Mouse (Mus musculus) bone marrow, adult 2 months (tissue): ENCODE measurements around the gene Nfkbia. TPM values are rescaled to one million over a fixed set of nuclear protein-coding genes. Genes with fewer than 3 reads are reported as not detected.

ENCODE experiments used
- H3K27ac ChIP-seq: fragments of 200-500 bp; 2 replicates; pipeline ENCODE4 v1.5.1; 2012; ENCODE audit warnings: low read depth, mild to moderate bottlenecking, control low read depth, inconsistent platforms, low read length; ENCODE audit not compliant: control insufficient read depth, poor library complexity, insufficient read depth
- H3K4me1 ChIP-seq: fragments of 200-500 bp; 2 replicates; pipeline ENCODE4 v1.6.1; 2011; ENCODE audit warnings: low read length; ENCODE audit not compliant: control insufficient read depth, insufficient read depth
- H3K4me3 ChIP-seq: fragments of 200-500 bp; replicated peaks from 2 replicates; pipeline ENCODE3; 2011; ENCODE audit warnings: mild to moderate bottlenecking, low read depth, low read length, control low read depth; ENCODE audit not compliant: control insufficient read depth
- CTCF ChIP-seq: fragments of 200-500 bp; IDR thresholded peaks from 2 replicates; pipeline ENCODE4 v1.5.1; 2011; ENCODE audit warnings: low read length, control low read depth; ENCODE audit not compliant: control insufficient read depth, insufficient read depth
- POLR2A ChIP-seq: fragments of 200-500 bp; IDR thresholded peaks from 2 replicates; pipeline ENCODE4 v1.6.1; 2011; ENCODE audit warnings: low read depth, mild to moderate bottlenecking, control low read depth, low read length, borderline replicate concordance; ENCODE audit not compliant: control insufficient read depth
- WGBS: fragments of 180-500 bp; shearing (Covaris S2); methylation state at CpG from one replicate; pipeline ENCODE4 v1.1.7; 2018; 5-methylcytosine and 5-hydroxymethylcytosine counted together
- polyA plus RNA-seq: library from polyadenylated mRNA; stranded (reverse); fragments of >200 nt; gene quantifications from 2 replicates; pipeline ENCODE4 v1.2.4, GENCODE M21; 2011; ENCODE audit warnings: low replicate concordance; ENCODE audit not compliant: missing spikeins, insufficient read depth, insufficient read length

The Nfkbia gene
- polyA plus RNA-seq, 1 experiment, result 91.0 TPM

- H3K27ac ChIP-seq, result peak overlapping the region; percentile 14; the same call in 1 of the 2 replicates
- TF ChIP-seq POLR2A (no peak), CTCF (no peak)
- WGBS, result 67% methylated on average over 8 of the region's 8 CpGs
- peaks cover 7% of the 10 kb centered on the region; the same call in 1 of the 2 replicates for H3K4me1 ChIP-seq
- H3K4me3 ChIP-seq, result no peak overlapping the region
These were observed 934 bp upstream of the Nfkbia start for GRCm38 (mm10) chr12:55493381-55493780.

DNA sequence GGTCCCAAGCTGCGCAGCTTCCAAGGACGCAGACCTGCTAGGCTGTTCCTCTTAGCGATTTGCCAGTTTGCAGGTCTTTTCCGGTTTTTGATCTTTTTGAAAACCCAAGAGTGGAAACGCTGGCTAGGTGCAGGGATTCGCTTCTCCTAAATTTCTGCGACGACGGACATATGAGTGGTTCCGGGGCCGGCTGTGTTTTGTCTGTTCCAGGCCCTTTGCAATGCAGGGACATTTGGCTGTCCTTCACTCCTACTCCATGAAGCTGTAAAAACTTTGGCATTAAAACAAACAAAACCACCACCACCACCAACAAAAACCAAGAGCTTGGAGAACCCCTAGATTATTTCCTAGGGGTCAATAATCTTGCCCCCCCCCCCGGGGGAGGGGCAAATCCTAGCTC, 494 bp upstream of the Nfkbia start:
- H3K4me1 ChIP-seq, result peaks cover 10% of the 10 kb centered on the region; the same call in 1 of the 2 replicates
- TF ChIP-seq CTCF, result no peak
- no peak for TF ChIP-seq POLR2A

GRCm38 (mm10) chr12:55491516-55492183, 797 bp downstream of the Nfkbia start:
- peak overlapping the region; percentile 100 for H3K27ac ChIP-seq
- peaks cover 12% of the 10 kb centered on the region; the same call in 1 of the 2 replicates for H3K4me1 ChIP-seq
- peak overlapping the region; percentile 98 for H3K4me3 ChIP-seq
- WGBS, result 1% methylated on average over 52 of the region's 57 CpGs
- no peak for TF ChIP-seq CTCF
- TF ChIP-seq POLR2A, result 0 out of 2 replicates have a peak, but pooled peaks have one; percentile 11

More for the DNA sequence above, 494 bp upstream of the Nfkbia start:
- peak overlapping the region; percentile 98 for H3K4me3 ChIP-seq
- peak overlapping the region; percentile 100 for H3K27ac ChIP-seq
- WGBS, result under 1% methylated on average over 12 of the region's 12 CpGs

DNA sequence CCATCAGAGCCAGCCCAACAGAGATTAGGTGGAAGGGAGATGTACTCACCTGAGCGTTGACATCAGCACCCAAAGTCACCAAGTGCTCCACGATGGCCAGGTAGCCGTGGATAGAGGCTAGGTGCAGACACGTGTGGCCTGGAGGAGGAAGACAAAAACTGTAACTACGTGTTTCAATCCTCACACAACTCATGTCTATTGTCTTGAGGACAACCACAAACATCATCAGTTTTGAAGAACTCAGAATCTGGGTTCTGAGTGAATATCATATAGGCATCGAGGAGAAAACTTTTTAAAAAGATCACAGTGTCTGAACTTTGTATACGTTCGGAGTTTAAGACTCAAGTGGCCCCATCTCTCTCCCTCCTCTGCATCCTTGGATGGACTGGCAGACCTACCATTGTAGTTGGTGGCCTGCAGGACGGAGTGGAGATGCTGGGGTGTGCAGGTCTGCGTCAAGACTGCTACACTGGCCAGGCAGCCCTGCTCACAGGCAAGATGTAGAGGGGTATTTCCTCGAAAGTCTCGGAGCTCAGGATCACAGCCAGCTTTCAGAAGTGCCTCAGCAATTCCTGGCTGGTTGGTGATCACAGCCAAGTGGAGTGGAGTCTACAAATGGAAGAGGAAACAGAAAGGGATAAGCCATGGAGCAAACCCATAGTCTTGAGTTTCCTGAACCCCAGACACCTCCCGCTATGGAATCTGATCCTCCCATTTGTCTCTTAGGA, 1.6 kb downstream of the Nfkbia start:
- peak overlapping the region; percentile 88 for H3K4me3 ChIP-seq
- peak overlapping the region; percentile 93 for H3K27ac ChIP-seq
- WGBS, result 67% methylated on average over 13 of the region's 13 CpGs
- peaks cover 11% of the 10 kb centered on the region; the same call in 1 of the 2 replicates for H3K4me1 ChIP-seq
- TF ChIP-seq CTCF (no peak), POLR2A (no peak)

GRCm38 (mm10) chr12:55489986-55490721, 2.3 kb downstream of the Nfkbia start:
- WGBS, result 76% methylated on average over 14 of the region's 14 CpGs
- no peak for TF ChIP-seq CTCF
- TF ChIP-seq POLR2A, result no peak
- peaks cover 10% of the 10 kb centered on the region; the same call in 1 of the 2 replicates for H3K4me1 ChIP-seq
- peak overlapping the region; percentile 42 for H3K27ac ChIP-seq
- H3K4me3 ChIP-seq, result peak overlapping the region; percentile 52

DNA sequence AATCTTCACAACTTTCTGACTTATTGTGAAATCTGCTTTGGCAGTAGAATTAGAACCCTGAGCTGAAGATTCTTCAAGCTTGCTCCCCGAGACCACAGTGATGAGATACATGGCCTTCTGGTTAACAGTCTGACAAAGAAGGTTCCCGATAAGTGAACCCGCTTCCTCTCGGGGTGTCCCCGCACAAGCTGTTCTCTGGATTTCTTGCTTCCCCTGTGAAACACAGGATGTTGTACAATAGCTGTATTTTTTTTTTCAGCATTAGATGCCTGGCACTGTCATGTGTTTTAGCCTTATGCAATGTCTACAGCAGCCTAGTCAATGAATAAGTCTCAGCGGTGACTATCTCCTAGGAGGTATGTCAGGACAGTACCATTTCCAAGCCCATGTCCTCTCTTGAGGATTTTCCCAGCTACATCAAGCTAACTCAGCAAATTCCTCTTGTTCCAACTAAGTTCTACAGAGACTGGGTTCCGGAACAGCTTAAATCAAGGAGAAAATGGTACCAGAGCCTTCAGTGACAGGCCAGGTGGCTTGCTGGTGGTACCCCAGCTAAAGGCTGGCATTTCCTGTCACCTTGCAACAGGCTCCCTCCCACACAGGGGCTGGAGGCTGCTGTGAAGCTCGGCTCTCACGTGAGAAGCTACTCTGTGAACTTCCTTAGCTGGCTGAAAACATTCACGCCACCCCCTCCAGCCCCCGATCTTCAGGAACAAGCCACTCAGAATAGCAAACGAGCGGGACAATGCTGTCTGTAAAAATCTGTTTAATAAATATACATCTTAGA, 3.6 kb downstream of the Nfkbia start:
- Histone ChIP-seq H3K4me1 (peaks cover 9% of the 10 kb centered on the region; the same call in 1 of the 2 replicates), H3K4me3 (peak overlapping the region; percentile 40), H3K27ac (peak overlapping the region; percentile 93)
- TF ChIP-seq CTCF, result no peak
- TF ChIP-seq POLR2A, result no peak
- 13% methylated on average over 13 of the region's 13 CpGs for WGBS

DNA sequence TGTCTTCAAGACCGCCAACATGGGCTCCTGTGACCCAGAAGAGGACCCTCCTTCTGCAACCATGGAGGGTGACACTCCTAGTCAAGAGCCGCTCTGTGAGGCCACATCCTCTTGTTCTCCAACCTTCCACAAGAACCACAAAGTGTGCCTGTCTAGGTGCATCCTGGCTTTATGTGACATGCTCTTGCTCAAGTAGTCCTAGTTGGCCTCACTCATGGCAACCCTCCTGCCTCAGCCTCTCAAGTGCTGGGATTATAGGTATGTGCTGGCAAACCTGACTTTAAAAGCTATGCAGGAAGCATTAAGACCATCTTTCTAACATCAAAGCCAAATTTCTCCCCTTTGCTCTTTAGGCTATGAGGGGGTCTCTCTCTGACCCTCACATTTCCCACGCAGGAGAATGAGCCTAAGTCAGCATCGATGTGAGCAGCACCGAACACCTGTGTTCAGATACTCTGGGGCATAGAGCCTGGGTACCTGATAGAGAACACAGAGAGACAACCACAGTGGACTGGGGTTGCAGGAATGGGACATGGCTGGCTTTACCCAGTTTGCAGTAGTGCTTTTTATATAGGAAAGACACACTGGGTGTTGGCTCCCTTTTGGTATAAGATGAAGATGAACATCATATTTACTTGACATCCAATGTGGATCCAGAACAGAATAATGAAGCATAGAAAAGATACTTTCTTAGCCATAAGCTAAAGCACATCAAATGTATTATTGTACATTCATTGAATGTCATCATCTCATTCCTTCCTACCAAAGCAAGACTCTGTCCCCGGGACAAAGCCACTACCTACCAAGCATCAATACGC, 4.4 kb downstream of the Nfkbia start:
- peak overlapping the region; percentile 73 for H3K27ac ChIP-seq
- H3K4me3 ChIP-seq, result no peak overlapping the region
- 66% methylated on average over 7 of the region's 7 CpGs for WGBS
- TF ChIP-seq CTCF (no peak), POLR2A (no peak)
- H3K4me1 ChIP-seq, result peaks cover 9% of the 10 kb centered on the region; the same call in 1 of the 2 replicates
